Mouse (Mus musculus): ENCODE measurements at regions not wholly inside any gene's neighbourhood (a gene's known extent, or its start where the extent isn't known, plus 50 kb on each side); places are given as distances from the start of the nearest gene placed in this dataset.

DNA sequence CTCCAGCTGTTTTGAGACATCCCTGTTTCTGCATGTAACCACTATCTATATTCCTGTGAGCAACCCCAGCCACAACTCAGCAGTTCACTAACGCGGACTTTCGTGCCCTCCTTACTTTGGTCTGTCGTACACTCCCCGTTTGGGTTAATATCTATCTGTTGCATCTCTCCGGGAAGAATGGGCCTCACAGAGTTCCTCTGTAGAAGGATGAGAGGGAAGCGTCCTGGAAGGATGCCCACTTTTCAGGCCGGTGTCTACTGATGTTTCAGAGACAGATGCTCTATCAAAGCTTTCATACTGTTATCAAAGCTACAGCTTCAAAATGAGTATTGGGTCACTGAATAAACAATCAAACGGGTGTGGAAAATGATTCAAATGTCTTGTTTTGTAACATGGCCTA is 487.4 kb downstream of the Trim52 start:
- no peak for DNase-seq (ENCODE audit: extremely low read depth, low read depth, low spot score)

DNA sequence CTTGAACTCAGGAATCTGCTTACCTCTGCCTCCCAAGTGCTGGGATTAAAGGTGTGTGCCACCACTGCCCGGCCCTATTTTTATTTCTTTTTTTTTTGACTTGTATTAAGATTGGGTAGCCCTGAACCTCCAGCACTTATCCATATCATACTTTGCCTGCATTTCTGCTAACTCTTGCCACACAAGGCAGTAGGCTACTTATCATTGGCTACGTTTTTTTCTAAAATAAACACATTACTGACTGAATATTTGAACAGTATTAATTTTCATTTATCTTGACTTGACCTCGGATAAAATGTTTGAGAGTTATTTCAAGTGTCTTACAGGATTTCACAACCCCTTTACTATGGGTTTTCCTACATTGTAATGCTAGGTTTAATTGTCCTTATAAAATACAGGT is 488.0 kb downstream of the Trim52 start:
- no peak for DNase-seq (ENCODE audit: extremely low read depth, low read depth, low spot score)

DNA sequence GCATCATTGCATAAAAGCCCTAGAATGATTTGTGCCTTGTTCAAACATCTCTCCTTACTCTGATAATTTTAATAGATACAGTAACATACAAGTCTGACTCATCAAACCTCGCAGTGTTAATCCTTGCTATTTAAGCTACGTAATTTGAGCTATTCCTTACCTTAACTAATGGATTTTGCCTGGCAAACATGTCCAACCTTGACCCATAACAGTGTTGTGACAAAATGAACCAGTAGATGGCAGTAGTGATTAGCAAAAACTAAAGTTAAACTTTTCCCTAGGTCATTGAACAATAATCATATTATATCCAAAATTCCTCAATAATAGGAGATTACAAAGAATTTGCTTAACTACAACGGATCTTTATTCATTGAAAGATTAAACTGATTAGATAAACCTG is 501.0 kb downstream of the Trim52 start:
- DNase-seq (ENCODE audit: extremely low read depth, low read depth, low spot score), result no peak

DNA sequence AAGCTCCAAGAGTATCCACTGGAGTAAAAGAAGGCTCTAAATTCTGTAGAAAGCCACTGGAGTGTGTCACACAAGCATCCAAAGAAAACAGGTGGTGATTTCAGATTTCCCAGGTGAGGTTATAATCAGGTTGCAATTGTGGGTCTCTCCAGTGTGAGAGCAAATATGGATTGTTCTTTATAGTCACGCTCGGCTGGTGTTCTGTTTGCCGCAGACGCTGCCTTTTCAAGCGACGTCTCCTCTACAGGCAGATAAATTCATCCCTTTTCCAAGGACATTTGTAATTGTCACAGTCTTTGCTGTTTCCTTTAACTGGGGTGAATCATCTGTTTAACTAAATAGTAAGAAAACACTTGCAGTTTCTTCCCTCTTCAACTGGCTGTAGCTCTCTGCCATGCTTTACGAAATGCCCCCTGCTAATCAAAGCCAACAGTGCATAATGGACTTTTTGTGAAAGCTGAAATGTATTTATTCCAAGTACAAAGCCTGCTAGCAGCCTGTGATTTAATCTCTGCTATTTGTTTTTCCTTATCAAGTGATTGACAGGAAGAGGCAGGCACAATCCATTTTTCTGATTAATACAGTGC is 502.4 kb downstream of the Trim52 start:
- no peak for DNase-seq (ENCODE audit: extremely low read depth, low read depth, low spot score)

Measured in fat pad, adult 2 months (tissue).